Mouse (Mus musculus): ENCODE measurements at regions not wholly inside any gene's neighbourhood (a gene's known extent, or its start where the extent isn't known, plus 50 kb on each side); places are given as distances from the start of the nearest gene placed in this dataset.

GRCm38 (mm10) chr15:56042449-56042848, 1435.0 kb downstream of the Slc22a22 start:
- no peaks in the 10 kb centered on the region for H3K36me3 ChIP-seq (ENCODE audit: control insufficient read depth, insufficient read depth)
- no peak overlapping the region for H3K4me2 ChIP-seq (ENCODE audit: low read depth)
- H3K4me3 ChIP-seq, result no peak overlapping the region
- H3ac ChIP-seq (ENCODE audit: control insufficient read depth, insufficient read length), result no peak overlapping the region
- TF ChIP-seq MYOD1 (IDR thresholded peaks at IDR 0.05; ENCODE audit: control insufficient read depth in 1 of 3, insufficient read length in 2 of 3, low read depth in 2 of 3) (no peak), E2F4 (IDR thresholded peaks at IDR 0.05; ENCODE audit: insufficient read depth) (no peak), SRF (IDR thresholded peaks at IDR 0.05; ENCODE audit: control insufficient read depth, insufficient read length, low read depth) (no peak), POLR2AphosphoS2 (IDR thresholded peaks at IDR 0.05; ENCODE audit: insufficient read length, low read depth) (no peak), USF1 (IDR thresholded peaks at IDR 0.05; ENCODE audit: low read depth) (no peak), TCF12 (IDR thresholded peaks at IDR 0.05; ENCODE audit: insufficient read depth, poor library complexity, severe bottlenecking) (no peak), MAX (IDR thresholded peaks at IDR 0.05; ENCODE audit: low read depth) (no peak), POLR2A (IDR thresholded peaks at IDR 0.05; ENCODE audit: insufficient read length, low read depth) (no peak), MYOG (IDR thresholded peaks at IDR 0.05; ENCODE audit: control insufficient read depth in 1 of 3, insufficient read depth in 1 of 3, insufficient read length in 2 of 3, low read depth in 2 of 3) (no peak), CEBPB (IDR thresholded peaks at IDR 0.05; ENCODE audit: insufficient read depth, poor library complexity, severe bottlenecking) (no peak), TCF3 (IDR thresholded peaks at IDR 0.05; ENCODE audit: insufficient read length, low read depth) (no peak), REST (IDR thresholded peaks at IDR 0.05; ENCODE audit: insufficient read depth, insufficient read length) (no peak)
- H3K27me3 ChIP-seq (ENCODE audit: control insufficient read depth, insufficient read depth, insufficient read length), result no peaks in the 10 kb centered on the region
- no peaks in the 10 kb centered on the region for H3K79me2 ChIP-seq (ENCODE audit: control insufficient read depth, insufficient read depth)

- H3K27me3 ChIP-seq (ENCODE audit: control insufficient read depth, insufficient read depth, insufficient read length), result no peaks in the 10 kb centered on the region
- H3K4me2 ChIP-seq (ENCODE audit: low read depth), result no peak overlapping the region
- H3ac ChIP-seq (ENCODE audit: control insufficient read depth, insufficient read length), result no peak overlapping the region
- TF ChIP-seq TCF12 (IDR thresholded peaks at IDR 0.05; ENCODE audit: insufficient read depth, poor library complexity, severe bottlenecking) (no peak), MYOG (IDR thresholded peaks at IDR 0.05; ENCODE audit: control insufficient read depth in 1 of 3, insufficient read depth in 1 of 3, insufficient read length in 2 of 3, low read depth in 2 of 3) (no peak), REST (IDR thresholded peaks at IDR 0.05; ENCODE audit: insufficient read depth, insufficient read length) (no peak), USF1 (IDR thresholded peaks at IDR 0.05; ENCODE audit: low read depth) (no peak), MAX (IDR thresholded peaks at IDR 0.05; ENCODE audit: low read depth) (no peak), MYOD1 (IDR thresholded peaks at IDR 0.05; ENCODE audit: control insufficient read depth in 1 of 3, insufficient read length in 2 of 3, low read depth in 2 of 3) (no peak)
- no peaks in the 10 kb centered on the region for H3K79me2 ChIP-seq (ENCODE audit: control insufficient read depth, insufficient read depth)
- no peaks in the 10 kb centered on the region for H3K36me3 ChIP-seq (ENCODE audit: control insufficient read depth, insufficient read depth)
- no peak overlapping the region for H3K4me3 ChIP-seq
These were observed 1447.4 kb downstream of the Slc22a22 start for GRCm38 (mm10) chr15:56030007-56030406.

- TF ChIP-seq POLR2AphosphoS2 (IDR thresholded peaks at IDR 0.05; ENCODE audit: insufficient read length, low read depth) (no peak), TCF12 (IDR thresholded peaks at IDR 0.05; ENCODE audit: insufficient read depth, poor library complexity, severe bottlenecking) (no peak), MYOG (IDR thresholded peaks at IDR 0.05; ENCODE audit: control insufficient read depth in 1 of 3, insufficient read depth in 1 of 3, insufficient read length in 2 of 3, low read depth in 2 of 3) (no peak), TCF3 (IDR thresholded peaks at IDR 0.05; ENCODE audit: insufficient read length, low read depth) (no peak), MYOD1 (IDR thresholded peaks at IDR 0.05; ENCODE audit: control insufficient read depth in 1 of 3, insufficient read length in 2 of 3, low read depth in 2 of 3) (no peak), POLR2A (IDR thresholded peaks at IDR 0.05; ENCODE audit: insufficient read length, low read depth) (no peak), E2F4 (IDR thresholded peaks at IDR 0.05; ENCODE audit: insufficient read depth) (no peak), MAX (IDR thresholded peaks at IDR 0.05; ENCODE audit: low read depth) (no peak), CEBPB (IDR thresholded peaks at IDR 0.05; ENCODE audit: insufficient read depth, poor library complexity, severe bottlenecking) (no peak), SRF (IDR thresholded peaks at IDR 0.05; ENCODE audit: control insufficient read depth, insufficient read length, low read depth) (no peak), REST (IDR thresholded peaks at IDR 0.05; ENCODE audit: insufficient read depth, insufficient read length) (no peak), USF1 (IDR thresholded peaks at IDR 0.05; ENCODE audit: low read depth) (no peak)
- Histone ChIP-seq H3K4me2 (ENCODE audit: low read depth) (no peak overlapping the region), H3K79me2 (ENCODE audit: control insufficient read depth, insufficient read depth) (no peaks in the 10 kb centered on the region), H3K36me3 (ENCODE audit: control insufficient read depth, insufficient read depth) (no peaks in the 10 kb centered on the region), H3K27me3 (ENCODE audit: control insufficient read depth, insufficient read depth, insufficient read length) (no peaks in the 10 kb centered on the region), H3ac (ENCODE audit: control insufficient read depth, insufficient read length) (no peak overlapping the region), H3K4me3 (no peak overlapping the region)
These were observed 1450.1 kb downstream of the Slc22a22 start for GRCm38 (mm10) chr15:56027197-56027818.

GRCm38 (mm10) chr15:56024705-56025104, 1452.7 kb downstream of the Slc22a22 start:
- H3ac ChIP-seq (ENCODE audit: control insufficient read depth, insufficient read length), result no peak overlapping the region
- H3K79me2 ChIP-seq (ENCODE audit: control insufficient read depth, insufficient read depth), result no peaks in the 10 kb centered on the region
- no peaks in the 10 kb centered on the region for H3K27me3 ChIP-seq (ENCODE audit: control insufficient read depth, insufficient read depth, insufficient read length)
- TF ChIP-seq POLR2A (IDR thresholded peaks at IDR 0.05; ENCODE audit: insufficient read length, low read depth), result no peak
- no peak overlapping the region for H3K4me2 ChIP-seq (ENCODE audit: low read depth)
- H3K4me3 ChIP-seq, result no peak overlapping the region
- no peaks in the 10 kb centered on the region for H3K36me3 ChIP-seq (ENCODE audit: control insufficient read depth, insufficient read depth)

GRCm38 (mm10) chr15:56023862-56024484, 1453.5 kb downstream of the Slc22a22 start:
- no peak overlapping the region for H3ac ChIP-seq (ENCODE audit: control insufficient read depth, insufficient read length)
- no peak overlapping the region for H3K4me3 ChIP-seq
- no peaks in the 10 kb centered on the region for H3K36me3 ChIP-seq (ENCODE audit: control insufficient read depth, insufficient read depth)
- no peaks in the 10 kb centered on the region for H3K79me2 ChIP-seq (ENCODE audit: control insufficient read depth, insufficient read depth)
- TF ChIP-seq USF1 (IDR thresholded peaks at IDR 0.05; ENCODE audit: low read depth) (no peak), E2F4 (IDR thresholded peaks at IDR 0.05; ENCODE audit: insufficient read depth) (no peak), SRF (IDR thresholded peaks at IDR 0.05; ENCODE audit: control insufficient read depth, insufficient read length, low read depth) (peak; percentile 86), TCF3 (IDR thresholded peaks at IDR 0.05; ENCODE audit: insufficient read length, low read depth) (no peak), POLR2A (IDR thresholded peaks at IDR 0.05; ENCODE audit: insufficient read length, low read depth) (no peak), REST (IDR thresholded peaks at IDR 0.05; ENCODE audit: insufficient read depth, insufficient read length) (no peak)
- no peaks in the 10 kb centered on the region for H3K27me3 ChIP-seq (ENCODE audit: control insufficient read depth, insufficient read depth, insufficient read length)
- no peak overlapping the region for H3K4me2 ChIP-seq (ENCODE audit: low read depth)
